Mouse (Mus musculus) hindbrain, embryonic 13.5 days (tissue): ENCODE measurements around the gene Fam117a. TPM values are rescaled to one million over a fixed set of nuclear protein-coding genes. Genes with fewer than 3 reads are reported as not detected.
"Not testable (repeated sequence)": the region's sequence is repeated elsewhere in the genome, so short reads cannot be mapped to it uniquely, and the experiment has no call there.

Experiments
- ATAC-seq: fragments of 200-750 bp; cut with Nextera tagmentation; 2 replicates; pipeline ENCODE4 v1.8.0; 2017; ENCODE audit warnings: moderate TSS enrichment; ENCODE audit not compliant: low FRiP score
- H3K27ac ChIP-seq: fragments of 300-500 bp; sonication (generic); 2 replicates; pipeline ENCODE4 v1.5.1; 2015; ENCODE audit warnings: inconsistent platforms, mild to moderate bottlenecking, moderate library complexity
- H3K27me3 ChIP-seq: fragments of 300-500 bp; sonication (generic); 2 replicates; pipeline ENCODE4 v1.6.1; 2015; ENCODE audit warnings: mild to moderate bottlenecking, inconsistent platforms
- H3K36me3 ChIP-seq: fragments of 300-500 bp; sonication (generic); 2 replicates; pipeline ENCODE4 v1.6.1; 2015; ENCODE audit warnings: mild to moderate bottlenecking, inconsistent platforms
- H3K4me1 ChIP-seq: fragments of 300-500 bp; sonication (generic); replicated peaks from 2 replicates; pipeline ENCODE4 v1.6.1; 2015; ENCODE audit warnings: inconsistent platforms
- H3K4me2 ChIP-seq: fragments of 300-500 bp; sonication (generic); 2 replicates; pipeline ENCODE4 v1.6.1; 2015; ENCODE audit warnings: inconsistent platforms, mild to moderate bottlenecking, moderate library complexity
- H3K4me3 ChIP-seq: fragments of 300-500 bp; sonication (generic); 2 replicates; pipeline ENCODE4 v1.5.1; 2015; ENCODE audit warnings: mild to moderate bottlenecking, inconsistent platforms
- H3K9ac ChIP-seq: fragments of 300-500 bp; sonication (generic); 2 replicates; pipeline ENCODE4 v1.6.1; 2015; ENCODE audit warnings: mild to moderate bottlenecking, inconsistent platforms
- H3K9me3 ChIP-seq: fragments of 300-500 bp; sonication (generic); 2 replicates; pipeline ENCODE4 v1.6.1; 2016; ENCODE audit warnings: inconsistent platforms
- WGBS: fragments of 180-500 bp; shearing (Covaris S2); methylation state at CpG from one replicate; pipeline ENCODE4 v1.1.7; 2015; 5-methylcytosine and 5-hydroxymethylcytosine counted together
- polyA plus RNA-seq: library from polyadenylated mRNA; unstranded; fragments of >200 nt; fragmentation: Nextera tagmentation; extraction: Ambion mirVana; gene quantifications from 2 replicates; pipeline ENCODE4 v1.2.1, GENCODE M21; 2015

The Fam117a gene
- polyA plus RNA-seq, 1 experiment from 2014 or later: 3.5 TPM

GRCm38 (mm10) chr11:95401568-95401967 is 64.8 kb downstream of the Fam117a start:
- ATAC-seq: no peak
- Histone ChIP-seq H3K9ac (no peak overlapping the region), H3K27ac (no peak overlapping the region), H3K4me3 (no peak overlapping the region), H3K4me2 (no peak overlapping the region), H3K36me3 (no peaks in the 10 kb centered on the region), H3K4me1 (0 out of 2 replicates have a peak, but pooled peaks cover 9% of the 10 kb centered on the region), H3K27me3 (0 out of 2 replicates have a peak, but pooled peaks cover 10% of the 10 kb centered on the region), H3K9me3 (no peaks in the 10 kb centered on the region)
- 93% methylated on average over 5 of the region's 5 CpGs for WGBS

DNA sequence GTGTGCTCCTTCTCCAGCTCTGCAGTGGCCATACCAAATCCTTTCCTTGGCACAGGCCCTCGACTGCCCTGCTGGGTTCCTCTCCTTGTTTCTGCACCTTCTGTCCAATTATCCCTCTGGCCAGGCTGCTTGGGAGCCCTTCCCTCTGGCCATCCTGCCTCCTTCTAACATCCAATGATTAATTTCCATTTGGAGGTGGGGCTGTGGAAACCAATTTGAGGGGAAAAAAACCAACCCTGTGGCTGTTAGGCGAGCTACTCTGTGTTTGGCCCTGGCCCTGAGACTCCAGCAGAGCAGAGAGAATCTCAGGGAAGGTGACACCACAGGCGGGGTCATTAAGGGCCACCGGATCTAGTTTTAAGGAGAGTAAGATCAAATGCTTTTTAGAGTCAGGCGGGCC is 65.4 kb downstream of the Fam117a start:
- no peaks in the 10 kb centered on the region for H3K36me3 ChIP-seq
- no peak overlapping the region for H3K27ac ChIP-seq
- H3K4me3 ChIP-seq: no peak overlapping the region
- H3K4me1 ChIP-seq: 0 out of 2 replicates have a peak, but pooled peaks cover 9% of the 10 kb centered on the region
- H3K9me3 ChIP-seq: no peaks in the 10 kb centered on the region
- no peak for ATAC-seq
- H3K27me3 ChIP-seq: 0 out of 2 replicates have a peak, but pooled peaks cover 9% of the 10 kb centered on the region
- no peak overlapping the region for H3K4me2 ChIP-seq
- 18% methylated on average over 5 of the region's 5 CpGs for WGBS
- no peak overlapping the region for H3K9ac ChIP-seq

GRCm38 (mm10) chr11:95402658-95403101 is 65.9 kb downstream of the Fam117a start:
- H3K9ac ChIP-seq: no peak overlapping the region
- 0 out of 2 replicates have a peak, but pooled peaks cover 9% of the 10 kb centered on the region for H3K4me1 ChIP-seq
- H3K27ac ChIP-seq: no peak overlapping the region
- H3K4me2 ChIP-seq: no peak overlapping the region
- H3K27me3 ChIP-seq: 0 out of 2 replicates have a peak, but pooled peaks cover 9% of the 10 kb centered on the region
- no peak overlapping the region for H3K4me3 ChIP-seq
- H3K9me3 ChIP-seq: no peaks in the 10 kb centered on the region
- WGBS: 25% methylated on average over 8 of the region's 8 CpGs
- H3K36me3 ChIP-seq: no peaks in the 10 kb centered on the region
- ATAC-seq: no peak

DNA sequence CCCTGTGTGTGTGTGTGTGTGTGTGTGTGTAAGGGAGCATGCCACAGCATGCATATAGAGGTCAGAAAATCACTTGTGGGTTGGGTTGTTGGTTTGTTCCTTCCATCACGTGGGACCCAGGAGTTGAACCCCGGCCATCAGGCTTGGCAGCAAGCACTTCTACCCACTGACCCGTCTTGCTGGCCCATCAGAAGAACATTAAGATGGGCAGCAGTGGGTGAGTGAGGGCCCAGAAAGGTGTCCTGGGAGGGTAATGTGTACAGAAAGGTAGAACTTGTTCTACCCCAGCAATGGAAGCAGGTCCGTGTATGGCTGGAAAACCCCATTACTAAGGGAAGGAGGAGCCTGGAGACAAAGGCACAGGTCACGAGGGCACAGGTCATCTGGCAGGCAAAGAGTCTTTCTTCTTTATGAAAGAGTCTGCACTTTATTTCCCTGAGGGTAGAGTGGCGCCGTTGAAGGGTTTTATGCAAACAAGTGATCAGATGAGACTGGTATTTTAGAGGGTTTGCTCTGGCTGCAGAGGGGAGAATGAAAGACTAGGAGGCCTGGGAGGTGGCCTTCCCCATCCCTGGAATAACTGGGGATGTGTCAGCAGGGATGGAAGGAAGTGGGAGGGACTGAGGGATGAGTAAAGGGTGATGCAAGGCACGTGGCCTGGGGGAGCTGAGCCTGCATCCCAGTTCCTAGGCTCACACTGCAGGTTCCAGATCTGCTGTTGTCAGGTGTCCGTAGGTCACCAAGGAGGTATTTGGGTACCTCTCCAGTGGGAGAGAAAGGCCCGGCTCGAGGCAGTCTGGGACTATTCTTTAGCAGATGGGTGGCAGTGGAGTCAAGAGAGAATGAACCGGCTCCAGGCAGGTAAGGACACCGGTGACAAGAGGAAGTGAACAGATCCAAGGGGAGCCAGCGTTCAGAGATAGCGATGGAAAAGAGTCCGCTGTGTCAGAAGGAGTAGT is 66.8 kb downstream of the Fam117a start:
- Histone ChIP-seq H3K4me3 (no peak overlapping the region), H3K4me1 (0 out of 2 replicates have a peak, but pooled peaks cover 9% of the 10 kb centered on the region), H3K27me3 (0 out of 2 replicates have a peak, but pooled peaks cover 5% of the 10 kb centered on the region), H3K9ac (no peak overlapping the region), H3K9me3 (no peaks in the 10 kb centered on the region), H3K4me2 (no peak overlapping the region), H3K36me3 (no peaks in the 10 kb centered on the region), H3K27ac (no peak overlapping the region)
- ATAC-seq: no peak
- WGBS: 59% methylated on average over 16 of the region's 16 CpGs

GRCm38 (mm10) chr11:95405771-95406170 is 69.0 kb downstream of the Fam117a start:
- Histone ChIP-seq H3K27me3 (no peaks in the 10 kb centered on the region), H3K4me2 (no peak overlapping the region), H3K9me3 (no peaks in the 10 kb centered on the region), H3K4me1 (0 out of 2 replicates have a peak, but pooled peaks cover 3% of the 10 kb centered on the region), H3K9ac (no peak overlapping the region), H3K4me3 (no peak overlapping the region), H3K27ac (no peak overlapping the region), H3K36me3 (no peaks in the 10 kb centered on the region)
- no peak for ATAC-seq
- 78% methylated on average over 4 of the region's 4 CpGs for WGBS

GRCm38 (mm10) chr11:95406398-95406797 is 69.6 kb downstream of the Fam117a start:
- H3K9me3 ChIP-seq, H3K27ac ChIP-seq, H3K4me2 ChIP-seq: not testable (repeated sequence)

GRCm38 (mm10) chr11:95409450-95410112 is 72.8 kb downstream of the Fam117a start:
- Histone ChIP-seq H3K4me1 (no peaks in the 10 kb centered on the region; the same call in 1 of the 2 replicates), H3K4me2 (no peak overlapping the region), H3K9me3 (no peaks in the 10 kb centered on the region), H3K9ac (no peak overlapping the region), H3K27me3 (no peaks in the 10 kb centered on the region), H3K4me3 (no peak overlapping the region), H3K27ac (no peak overlapping the region), H3K36me3 (no peaks in the 10 kb centered on the region)
- 90% methylated on average over 10 of the region's 10 CpGs for whole genome bisulfite sequencing
- ATAC-seq: no peak

More at GRCm38 (mm10) chr11:95406398-95406797, 69.6 kb downstream of the Fam117a start:
- H3K9ac ChIP-seq, ATAC-seq, H3K4me3 ChIP-seq, H3K4me1 ChIP-seq, H3K36me3 ChIP-seq, H3K27me3 ChIP-seq: not testable (repeated sequence)
- 89% methylated on average over 5 of the region's 5 CpGs for WGBS

GRCm38 (mm10) chr11:95411453-95412013 is 74.7 kb downstream of the Fam117a start:
- 71% methylated on average over 6 of the region's 6 CpGs for WGBS
- no peak overlapping the region for H3K4me2 ChIP-seq
- H3K27ac ChIP-seq: peak overlapping the region; percentile 37; the same call in 1 of the 2 replicates
- no peaks in the 10 kb centered on the region for H3K27me3 ChIP-seq
- no peak overlapping the region for H3K4me3 ChIP-seq
- no peak for ATAC-seq
- no peak overlapping the region for H3K9ac ChIP-seq
- peaks cover 17% of the 10 kb centered on the region for H3K4me1 ChIP-seq
- H3K9me3 ChIP-seq: no peaks in the 10 kb centered on the region
- H3K36me3 ChIP-seq: no peaks in the 10 kb centered on the region

DNA sequence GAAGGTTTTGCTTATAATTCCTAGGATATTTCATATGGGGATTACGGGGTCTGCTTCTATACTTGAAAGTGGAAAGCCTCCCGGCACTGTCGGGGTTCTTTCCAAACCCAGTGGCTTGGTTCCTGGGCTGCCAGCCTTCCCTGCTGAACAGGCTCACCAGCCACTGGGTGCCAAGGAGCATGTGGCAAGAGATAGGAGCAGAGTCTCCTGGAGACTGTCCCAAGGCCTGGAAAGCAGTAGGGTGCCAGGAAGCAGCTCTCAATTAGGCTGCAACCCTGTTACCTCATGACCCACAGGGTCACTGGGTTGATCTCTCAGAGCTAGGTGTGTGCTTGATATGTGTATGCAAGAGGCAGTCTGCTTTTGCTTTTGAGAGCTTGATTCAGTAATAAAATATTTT is 75.8 kb downstream of the Fam117a start:
- ATAC-seq: no peak
- no peaks in the 10 kb centered on the region for H3K9me3 ChIP-seq
- H3K4me3 ChIP-seq: no peak overlapping the region
- peaks cover 26% of the 10 kb centered on the region for H3K4me1 ChIP-seq
- H3K27me3 ChIP-seq: no peaks in the 10 kb centered on the region
- H3K36me3 ChIP-seq: no peaks in the 10 kb centered on the region
- no peak overlapping the region for H3K27ac ChIP-seq
- WGBS: 90% methylated on average over 3 of the region's 3 CpGs
- no peak overlapping the region for H3K4me2 ChIP-seq
- no peak overlapping the region for H3K9ac ChIP-seq

GRCm38 (mm10) chr11:95413641-95414535 is 77.1 kb downstream of the Fam117a start, which contains the start of gene Spop:
Gene Spop, plus strand, starts transcription at chr11:95414080.
- WGBS: 2% methylated on average over 58 of the region's 58 CpGs
- Histone ChIP-seq H3K4me2 (peak within 1 kb of the TSS; percentile 76), H3K4me3 (peak within 1 kb of the TSS; percentile 65), H3K27me3 (no peaks in the 10 kb centered on the region), H3K4me1 (peaks cover 29% of the 10 kb centered on the region), H3K9ac (peak within 1 kb of the TSS; percentile 82), H3K27ac (peak within 1 kb of the TSS; percentile 96), H3K36me3 (no peaks in the 10 kb centered on the region), H3K9me3 (no peaks in the 10 kb centered on the region)
- peak; percentile 86 for ATAC-seq

DNA sequence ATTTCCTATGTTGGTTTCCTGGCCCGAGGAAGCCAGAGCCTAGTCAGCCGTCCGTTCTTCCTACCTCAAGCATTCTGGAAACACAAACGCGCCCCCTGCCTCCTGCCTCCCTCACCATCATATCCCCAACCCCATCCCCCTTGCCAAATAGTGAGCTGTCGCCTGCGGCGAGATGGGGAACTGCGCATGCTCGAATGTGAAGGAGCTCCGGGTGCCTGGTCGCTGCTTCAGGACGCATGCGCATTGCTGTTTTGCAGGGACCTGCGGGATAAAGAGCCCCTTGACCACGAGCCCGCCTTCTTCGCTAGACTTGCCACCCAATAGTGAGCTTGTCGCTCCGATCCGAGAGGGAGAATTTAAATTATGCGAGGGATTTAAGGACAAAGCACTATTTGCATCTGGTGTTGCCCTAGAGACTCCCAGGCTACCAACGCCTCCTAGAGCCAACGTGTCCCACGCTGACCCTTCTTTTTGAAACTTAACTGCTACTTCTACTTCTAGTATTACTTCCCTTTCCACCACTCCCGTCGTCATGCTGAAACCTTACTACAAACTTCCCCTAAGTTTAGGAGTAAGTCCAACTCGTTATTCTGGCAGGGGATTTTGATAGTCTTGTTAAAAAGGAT is 77.8 kb downstream of the Fam117a start:
- H3K27ac ChIP-seq: peak overlapping the region; percentile 96
- peak overlapping the region; percentile 82 for H3K9ac ChIP-seq
- H3K9me3 ChIP-seq: no peaks in the 10 kb centered on the region
- no peaks in the 10 kb centered on the region for H3K36me3 ChIP-seq
- peak; percentile 88 for ATAC-seq
- no peaks in the 10 kb centered on the region for H3K27me3 ChIP-seq
- WGBS: under 1% methylated on average over 28 of the region's 28 CpGs
- peak overlapping the region; percentile 65 for H3K4me3 ChIP-seq
- peaks cover 29% of the 10 kb centered on the region for H3K4me1 ChIP-seq
- H3K4me2 ChIP-seq: peak overlapping the region; percentile 76
